Mouse (Mus musculus) testis, adult 2 months (tissue): ENCODE data around the gene Rgs9.

Source experiments
- CTCF ChIP-seq: fragments of 200-500 bp; IDR thresholded peaks from 2 replicates; pipeline ENCODE4 v1.5.1; 2012; ENCODE audit warnings: low read depth, mild to moderate bottlenecking, inconsistent platforms, low read length, moderate library complexity; ENCODE audit not compliant: control insufficient read depth, insufficient read depth, insufficient replicate concordance
- POLR2A ChIP-seq: fragments of 200-500 bp; IDR thresholded peaks from 2 replicates; pipeline ENCODE4 v1.6.1; 2012; ENCODE audit warnings: low read depth, mild to moderate bottlenecking, inconsistent platforms, low read length, moderate library complexity; ENCODE audit not compliant: control insufficient read depth

GRCm38 (mm10) chr11:109330706-109331393 is 32.9 kb upstream of the Rgs9 start:
- TF ChIP-seq POLR2A = no peak
- TF ChIP-seq CTCF = no peak
